Mouse (Mus musculus) ovary, adult 18-20 months (tissue): ENCODE data around the gene Myocos.

Experiments used
- DNase-seq: peaks from one replicate; pipeline ENCODE4 v3.0.0; 2022; ENCODE audit warnings: low spot score, mixed read lengths

The Myocos gene

DNA sequence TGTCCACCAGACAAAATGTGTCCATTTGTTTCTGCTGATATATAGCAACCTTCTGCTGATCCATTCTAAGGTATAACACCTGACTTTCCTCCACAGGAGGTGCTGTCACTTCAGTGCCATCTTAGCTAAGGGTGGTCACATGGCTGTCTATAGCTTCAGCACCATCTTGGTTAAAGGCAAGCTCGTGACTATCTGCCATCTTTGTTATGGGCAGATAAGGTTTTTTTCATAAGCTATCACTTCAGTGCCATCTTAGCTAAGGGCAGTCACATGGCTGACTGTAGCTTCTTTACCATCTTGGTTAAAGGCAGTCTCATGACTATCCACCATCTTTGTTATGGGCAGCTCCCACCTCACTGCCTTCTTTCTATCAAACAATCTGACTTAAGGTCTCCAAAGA lies 42.5 kb downstream of the Myocos start:
- no peak for DNase-seq

DNA sequence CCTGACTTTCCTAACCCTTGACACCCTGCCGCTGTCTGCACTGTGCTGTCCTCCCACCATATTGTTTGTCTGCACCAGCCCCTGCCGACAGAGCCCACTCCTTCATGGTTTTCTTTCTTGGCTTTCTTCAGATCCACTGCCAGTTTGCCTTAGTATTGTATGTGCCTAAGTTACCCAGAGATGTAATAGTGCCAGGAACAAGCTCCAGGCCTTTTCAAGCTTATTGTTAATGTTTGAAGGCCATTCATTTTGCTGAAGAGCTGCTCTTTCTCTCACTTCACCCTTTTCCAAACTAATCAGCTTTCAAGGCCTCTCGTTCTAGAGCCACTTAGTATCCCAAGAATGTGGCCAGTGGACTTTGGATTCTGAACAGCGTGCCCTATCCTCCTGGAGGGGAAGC lies 46.8 kb downstream of the Myocos start:
- DNase-seq = no peak

DNA sequence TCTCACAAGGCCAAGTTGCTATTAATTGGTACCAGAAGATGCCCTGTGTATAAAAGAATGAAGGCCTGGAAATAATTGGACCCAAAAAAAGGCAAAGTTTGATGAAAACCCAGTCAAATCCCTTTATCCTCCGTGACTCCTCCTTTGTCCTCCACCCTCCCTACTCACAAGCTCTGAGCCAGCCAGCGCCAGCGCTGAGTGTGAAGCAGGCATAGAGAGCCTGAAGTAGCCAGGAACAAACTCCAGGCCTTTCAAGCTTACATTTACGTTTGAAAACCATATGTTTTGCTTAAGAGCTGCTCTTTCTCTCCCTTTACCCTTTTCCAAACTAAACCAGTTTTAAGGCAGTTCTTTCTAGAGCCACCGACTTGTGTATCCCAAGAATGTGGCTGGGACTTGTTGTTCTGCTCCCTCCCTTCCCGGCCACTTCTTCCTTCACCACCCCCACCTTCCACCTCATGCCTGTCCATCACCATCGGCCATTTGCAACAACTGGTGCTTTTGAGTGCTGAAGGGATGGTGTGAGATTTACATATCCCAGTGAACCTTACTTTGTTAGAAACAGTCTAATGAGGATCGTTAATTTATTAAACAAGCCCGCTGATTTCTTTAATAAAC lies 48.3 kb downstream of the Myocos start:
- DNase-seq = no peak

DNA sequence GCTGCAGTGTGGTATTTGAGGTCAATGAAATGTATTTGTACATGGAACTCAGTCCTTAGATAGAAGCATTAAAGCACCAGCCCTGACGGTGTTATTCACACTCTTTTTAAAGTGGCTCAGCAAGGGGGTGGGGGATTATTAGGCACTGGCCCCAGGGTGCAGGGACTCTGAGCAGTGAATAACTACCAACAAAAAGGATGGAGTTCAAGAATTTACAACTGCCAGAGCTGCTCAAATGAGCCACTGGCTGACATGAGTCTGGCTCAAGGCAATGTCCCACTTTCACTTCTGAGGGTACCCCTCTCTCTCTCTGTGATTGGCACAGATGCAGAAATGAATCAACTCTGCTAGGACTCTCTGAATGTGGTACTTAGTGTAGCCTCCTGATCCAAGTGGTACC lies 49.9 kb downstream of the Myocos start:
- no peak for DNase-seq

GRCm38 (mm10) chr1:162601288-162601687 lies 56.7 kb downstream of the Myocos start:
- DNase-seq = no peak

DNA sequence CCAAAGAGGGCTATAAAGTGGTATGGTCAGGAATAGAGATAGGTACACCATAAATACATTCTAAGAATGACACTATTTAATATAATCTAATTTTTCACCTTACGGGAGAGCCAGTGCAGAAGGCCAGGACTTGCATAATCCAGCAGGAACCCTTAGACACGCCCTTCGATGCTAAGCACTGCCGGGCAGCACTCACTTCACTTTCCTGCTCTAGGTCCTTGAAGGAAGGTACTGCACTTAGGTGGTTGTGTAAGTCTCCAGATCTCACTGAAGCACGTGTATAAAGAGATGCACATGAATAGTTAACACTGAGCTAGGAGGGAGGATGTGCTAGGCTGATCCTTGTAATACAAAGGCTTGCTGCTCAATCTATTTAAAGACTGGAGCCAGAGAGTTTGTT lies 58.4 kb downstream of the Myocos start:
- DNase-seq = no peak

DNA sequence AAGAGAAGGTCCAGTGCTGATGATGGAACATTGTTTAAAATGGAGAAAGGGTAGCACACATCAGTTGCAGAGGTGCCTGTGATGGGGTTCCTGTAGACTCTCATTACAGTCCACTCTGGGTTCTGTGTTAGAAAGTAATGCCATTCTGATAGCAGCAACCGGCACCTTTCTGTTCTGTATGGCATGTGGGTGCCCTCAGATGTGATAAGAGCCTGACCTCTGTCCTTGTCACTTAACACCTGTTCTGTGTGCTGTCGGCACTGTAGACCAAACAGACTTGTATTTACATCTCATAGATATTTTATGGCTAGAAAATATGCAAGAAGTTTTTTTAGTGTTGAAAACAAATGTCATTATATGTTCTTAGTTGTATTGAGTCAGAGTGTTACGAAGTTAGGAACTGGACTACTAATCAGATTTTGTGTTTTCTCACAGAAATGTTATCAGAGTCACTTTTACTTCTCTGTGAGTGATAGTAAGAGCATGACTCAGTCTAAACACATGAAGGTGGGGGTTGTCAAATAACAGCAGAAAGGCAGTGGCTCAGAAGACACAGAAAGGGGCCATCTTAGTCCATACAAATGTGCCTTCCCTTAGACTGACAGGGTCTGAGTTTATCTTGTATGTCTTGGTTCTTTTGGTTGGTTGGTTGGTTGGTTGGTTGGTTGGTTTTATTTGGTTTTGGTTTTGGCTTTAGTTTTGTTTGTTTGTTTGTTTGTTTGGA lies 60.5 kb downstream of the Myocos start:
- DNase-seq = no peak
